Mouse (Mus musculus): ENCODE measurements at regions not wholly inside any gene's neighbourhood (a gene's known extent, or its start where the extent isn't known, plus 50 kb on each side); places are given as distances from the start of the nearest gene placed in this dataset.

DNA sequence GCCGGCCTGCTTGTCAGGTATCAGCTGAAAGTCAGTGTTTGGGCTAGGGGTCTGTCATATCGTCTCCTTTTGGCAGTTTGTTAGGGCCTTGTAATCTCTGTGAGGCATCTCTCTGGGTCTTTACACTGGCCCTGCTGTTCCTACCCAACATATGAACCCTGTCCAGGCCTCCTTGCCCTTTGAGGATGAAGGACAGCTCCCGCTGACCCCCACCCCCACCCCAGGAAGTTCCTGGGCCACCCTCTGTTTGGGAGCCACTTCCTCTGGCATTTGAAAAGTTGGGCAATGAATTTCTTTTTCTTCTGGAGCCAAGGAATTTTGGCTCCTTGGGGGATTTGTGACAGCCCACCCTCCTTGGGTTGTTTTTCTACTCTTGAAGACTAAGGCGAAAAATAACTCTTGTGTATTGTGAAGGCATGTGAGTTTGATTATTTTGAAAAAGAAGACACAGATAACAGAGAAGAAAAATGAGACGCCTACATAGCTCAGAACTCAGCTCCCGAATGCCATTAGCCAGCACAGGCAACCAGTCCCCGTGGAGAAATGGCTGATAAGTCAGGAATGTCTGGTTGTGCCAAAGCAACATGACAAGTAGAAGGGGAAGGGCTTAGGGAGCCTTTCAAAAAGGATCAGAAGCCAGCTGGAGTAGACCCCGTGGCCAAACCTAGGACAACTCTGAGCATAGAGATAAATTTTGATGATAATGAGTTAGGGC, 249.5 kb downstream of the Gm49356 start:
- ATAC-seq, result no peak

DNA sequence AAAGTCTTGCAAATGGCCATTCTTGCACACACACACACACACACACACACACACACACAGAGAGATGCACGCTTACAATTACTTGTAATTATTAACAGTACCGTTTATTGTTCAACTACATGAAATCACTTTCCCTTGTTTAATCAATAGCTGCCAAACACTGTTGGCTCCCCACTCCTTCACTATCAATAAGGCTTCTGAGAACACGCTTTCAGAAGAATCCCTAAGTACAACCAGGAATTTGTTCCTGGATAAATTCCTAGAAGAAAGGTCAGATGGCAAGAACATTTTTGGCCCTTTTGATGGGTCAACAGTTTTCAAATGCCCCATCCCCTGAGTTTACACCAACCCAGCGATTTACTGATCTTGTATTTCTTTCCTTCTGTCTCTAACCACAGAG, 252.5 kb downstream of the Gm49356 start:
- ATAC-seq, result no peak

DNA sequence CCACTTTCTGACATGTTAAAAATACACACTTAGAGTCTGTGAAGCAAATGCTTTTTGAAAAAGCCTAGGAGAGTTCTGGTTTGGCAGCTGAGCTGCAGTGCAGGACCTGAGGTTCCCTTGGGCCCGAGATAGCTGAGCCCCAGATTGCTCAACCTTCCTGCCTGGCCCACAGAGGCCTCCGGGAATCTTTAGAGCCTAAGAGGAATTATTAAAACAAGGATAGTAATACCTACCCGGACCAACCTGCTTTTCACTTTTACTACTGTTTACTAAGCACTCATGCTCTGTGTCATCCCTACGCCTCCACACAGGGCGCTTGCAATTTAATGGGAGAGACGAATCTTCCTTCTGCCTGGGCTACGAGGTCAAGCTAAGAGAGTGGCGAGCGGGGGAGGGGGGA, 253.4 kb downstream of the Gm49356 start:
- ATAC-seq, result no peak

GRCm38 (mm10) chr15:59143891-59144290, 254.8 kb downstream of the Gm49356 start:
- ATAC-seq, result no peak

DNA sequence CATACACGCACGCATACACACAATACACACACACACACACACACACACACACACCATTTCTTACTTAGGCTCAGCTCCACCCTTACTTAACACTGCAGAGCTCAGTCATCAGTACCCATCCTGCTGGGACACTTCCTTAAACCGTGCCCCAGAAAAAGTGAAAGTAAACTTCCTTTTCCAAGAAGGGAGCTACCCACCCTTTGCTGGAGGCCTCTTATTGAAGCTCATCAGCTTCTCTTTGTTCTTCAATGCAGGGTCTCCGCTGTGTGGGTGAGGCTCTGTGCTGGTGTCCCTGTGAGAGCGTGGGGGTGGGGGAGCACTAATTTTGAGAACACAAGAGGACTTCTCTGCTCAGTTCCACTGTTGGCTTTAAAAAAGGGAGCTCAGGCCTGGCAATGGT, 256.6 kb downstream of the Gm49356 start:
- peak; percentile 32 for ATAC-seq

DNA sequence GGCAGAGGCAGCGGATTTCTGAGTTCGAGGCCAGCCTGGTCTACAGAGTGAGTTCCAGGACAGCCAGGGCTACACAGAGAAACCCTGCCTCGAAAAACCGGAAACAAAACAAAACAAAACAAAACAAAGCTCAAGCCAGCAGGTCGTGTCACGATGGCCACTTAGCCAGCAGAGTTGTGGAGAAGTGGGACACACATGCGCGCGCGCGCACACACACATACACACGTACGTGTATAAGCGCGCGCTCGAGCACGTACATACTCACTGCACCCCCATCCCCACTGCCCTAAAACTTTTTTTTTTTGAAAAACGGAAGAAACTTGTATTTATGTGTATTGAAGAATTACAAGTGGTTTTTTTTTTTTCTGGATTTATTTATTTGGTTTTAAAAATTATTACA, 257.0 kb downstream of the Gm49356 start:
- ATAC-seq, result no peak

DNA sequence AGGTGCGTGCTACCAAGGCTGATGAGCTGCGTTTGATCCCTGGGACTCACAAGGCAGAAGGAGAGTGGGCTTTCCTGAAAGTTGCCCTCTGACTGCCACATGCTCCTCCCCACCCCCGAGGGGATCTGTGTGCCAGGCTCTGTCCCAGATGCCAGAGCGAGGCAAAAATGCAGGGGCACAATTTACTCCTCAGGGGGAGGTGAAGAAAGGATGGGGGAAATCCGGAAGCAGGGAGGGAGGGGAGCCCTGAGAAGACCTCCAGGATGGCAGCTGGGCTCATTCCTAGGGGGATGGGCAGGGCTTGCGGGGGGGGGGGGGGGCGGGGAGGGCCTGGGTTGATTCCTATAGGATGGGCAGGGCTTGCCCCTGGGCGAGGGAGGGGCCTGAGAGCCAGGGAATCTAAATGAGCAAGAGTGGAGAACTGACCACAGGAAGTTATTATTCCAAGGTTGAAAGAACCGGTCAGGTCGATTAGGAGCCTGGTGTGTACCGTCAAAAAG, 257.5 kb downstream of the Gm49356 start:
- no peak for ATAC-seq

GRCm38 (mm10) chr15:59148531-59148930, 259.4 kb downstream of the Gm49356 start:
- no peak for ATAC-seq

DNA sequence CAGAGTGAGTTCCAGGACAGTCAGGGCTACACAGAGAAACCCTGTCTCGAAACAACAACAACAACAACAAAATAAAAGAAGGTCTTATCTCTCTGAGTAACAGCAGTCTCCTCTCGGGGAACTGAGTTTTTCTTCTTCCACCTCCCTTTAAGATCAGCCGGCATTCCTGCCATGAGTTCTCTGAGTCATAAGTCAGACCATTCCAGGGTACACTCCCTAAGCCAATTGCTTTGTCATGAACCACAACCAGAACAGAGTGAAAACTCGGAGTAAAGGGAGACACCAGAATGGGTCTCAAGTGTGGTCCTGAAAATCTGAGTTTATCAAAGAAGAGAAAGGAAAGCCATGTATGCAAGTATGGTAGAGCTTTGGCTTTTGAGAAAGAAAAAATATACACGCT, 262.4 kb downstream of the Gm49356 start:
- ATAC-seq, result no peak

DNA sequence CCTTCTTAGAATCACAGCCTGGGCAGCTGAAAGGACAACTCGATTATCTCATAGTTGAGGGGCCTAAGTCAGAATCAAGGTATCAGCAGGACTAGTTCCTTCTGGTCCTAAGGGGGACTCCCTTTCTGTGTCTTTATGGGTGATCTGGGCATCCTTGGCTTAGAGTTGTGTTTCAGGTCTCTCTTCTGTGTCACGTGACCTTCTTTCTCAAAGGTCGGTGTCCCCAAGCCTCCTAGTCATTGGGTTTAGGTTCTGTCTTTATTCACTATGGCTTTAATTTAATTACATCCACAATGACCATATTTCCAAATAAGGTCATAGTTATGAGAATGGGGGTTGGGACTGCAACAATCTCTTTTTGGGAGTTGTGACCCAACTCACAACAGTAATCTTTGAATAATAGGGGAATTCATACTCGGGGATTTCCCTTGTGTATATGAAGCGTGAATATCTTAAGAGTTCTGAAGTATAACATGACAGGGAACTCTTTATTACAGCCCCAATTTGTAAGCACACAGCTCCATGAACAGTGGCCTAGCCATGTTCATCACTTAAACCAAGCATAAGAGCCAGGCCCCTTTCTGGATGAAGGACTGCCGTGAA, 263.8 kb downstream of the Gm49356 start:
- peak; percentile 46 for ATAC-seq

- ATAC-seq, result no peak
These were observed 264.5 kb downstream of the Gm49356 start for GRCm38 (mm10) chr15:59153416-59154250.

- no peak for ATAC-seq
These were observed 265.6 kb downstream of the Gm49356 start for GRCm38 (mm10) chr15:59154407-59155288.

DNA sequence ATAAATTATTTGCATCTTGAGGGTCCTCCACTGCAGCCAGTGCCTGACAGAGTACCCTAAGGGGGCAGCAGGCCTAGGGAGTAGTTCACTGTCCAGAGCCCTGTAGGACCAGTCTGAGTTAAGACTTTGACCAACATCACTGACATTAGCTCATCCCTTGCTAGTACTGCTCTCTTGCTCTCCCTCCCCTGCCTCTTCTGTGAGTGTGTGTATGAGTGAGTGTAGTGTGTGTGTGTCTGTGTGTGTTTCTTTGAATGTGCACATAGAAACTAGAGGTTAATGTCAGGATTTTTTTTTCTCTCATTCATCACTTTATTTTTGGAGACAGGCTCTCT, 266.2 kb downstream of the Gm49356 start:
- no peak for ATAC-seq

DNA sequence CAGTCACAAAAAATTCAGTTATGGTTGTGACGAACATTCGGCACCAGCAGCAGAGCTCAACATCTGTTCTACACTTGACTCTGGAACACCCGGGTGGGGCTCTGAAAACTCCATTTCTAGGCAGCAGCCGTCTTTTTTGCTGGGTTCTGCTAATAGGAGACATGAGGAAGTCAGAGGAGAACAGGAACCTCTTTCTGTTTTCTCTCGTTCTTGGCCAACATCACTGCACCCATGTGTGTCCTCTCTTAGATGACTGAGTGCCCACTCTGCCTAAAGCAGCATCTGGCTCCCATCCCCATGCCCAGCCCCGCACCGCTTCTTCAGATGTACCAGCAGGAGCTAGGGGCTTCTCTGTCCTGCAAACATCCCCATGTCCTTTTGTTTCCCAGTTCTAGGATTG, 267.2 kb downstream of the Gm49356 start:
- no peak for ATAC-seq

- ATAC-seq, result no peak
These were observed 269.7 kb downstream of the Gm49356 start for GRCm38 (mm10) chr15:59158760-59159159.

- ATAC-seq, result no peak
These were observed 272.1 kb downstream of the Gm49356 start for GRCm38 (mm10) chr15:59160931-59161920.

DNA sequence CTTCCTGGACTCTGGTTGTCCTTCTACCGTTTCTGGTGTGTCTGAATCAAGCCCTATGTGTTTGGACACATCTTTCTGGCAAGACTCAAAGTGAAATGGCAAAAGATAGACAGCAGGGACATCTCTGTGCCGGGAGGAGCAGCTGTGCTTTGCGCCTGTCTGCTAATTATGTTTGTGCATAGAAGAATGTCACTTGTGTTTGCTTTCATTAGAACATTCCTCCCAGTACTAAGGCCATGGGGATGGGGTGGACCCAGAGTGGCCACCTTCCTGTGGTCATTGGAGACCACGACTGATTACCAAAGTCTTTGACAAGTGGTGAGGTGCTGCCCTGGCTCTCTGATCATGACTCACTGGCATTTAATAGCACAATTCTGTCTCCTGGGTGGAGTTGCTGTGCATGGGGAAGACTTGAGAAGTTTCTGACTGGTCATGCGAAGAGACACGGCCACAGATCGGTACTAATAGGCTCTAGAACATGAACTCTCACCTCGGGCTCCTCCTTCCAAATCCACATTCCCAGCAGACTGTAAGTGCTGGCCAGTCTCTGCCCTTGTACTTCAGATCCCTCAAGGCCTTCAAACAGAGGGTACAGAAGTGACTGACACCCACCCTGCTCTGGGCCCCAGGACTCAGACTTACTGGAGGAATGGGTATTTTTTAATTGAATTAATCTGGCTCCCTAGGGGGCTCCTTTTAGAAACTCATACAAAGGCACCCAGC, 279.0 kb downstream of the Gm49356 start:
- no peak for ATAC-seq

- no peak for ATAC-seq
These were observed 279.6 kb downstream of the Gm49356 start for GRCm38 (mm10) chr15:59168660-59169170.

- no peak for ATAC-seq
These were observed 280.2 kb downstream of the Gm49356 start for GRCm38 (mm10) chr15:59169237-59169797.

DNA sequence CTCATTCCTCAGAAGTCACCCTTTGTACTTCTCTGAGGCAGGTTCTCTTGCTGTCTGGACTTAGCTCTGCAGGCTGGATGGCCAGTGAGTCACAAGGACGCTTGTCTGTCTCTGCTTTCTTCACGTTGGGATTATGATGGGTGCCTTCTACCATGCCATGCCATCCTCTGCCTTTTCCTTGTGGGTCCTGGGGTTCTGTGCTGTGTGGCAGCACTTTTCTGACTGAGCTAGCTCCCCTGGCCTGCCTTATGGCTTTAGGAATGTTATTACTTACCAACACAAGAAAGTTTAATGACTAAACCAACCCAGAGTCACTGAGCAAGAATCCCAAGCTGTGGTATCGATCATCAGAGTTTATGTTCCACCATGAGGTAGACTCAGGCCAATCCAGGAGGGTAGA, 280.7 kb downstream of the Gm49356 start:
- ATAC-seq, result no peak
